Mouse (Mus musculus) forebrain, embryonic 16.5 days (tissue): ENCODE results near the gene Cdc5l. TPM values are rescaled to one million over a fixed set of nuclear protein-coding genes. Genes with fewer than 3 reads are reported as not detected.

Source experiments
- ATAC-seq: fragments of 200-750 bp; cut with Nextera tagmentation; 2 replicates; pipeline ENCODE4 v1.8.0; 2017; ENCODE audit warnings: mild to moderate bottlenecking, moderate library complexity
- H3K27ac ChIP-seq: fragments of 300-500 bp; sonication (generic); 2 replicates; pipeline ENCODE4 v1.5.1; 2014; ENCODE audit warnings: low read length, control low read depth
- H3K27me3 ChIP-seq: fragments of 300-500 bp; sonication (generic); replicated peaks from 2 replicates; pipeline ENCODE4 v1.6.1; 2014; ENCODE audit warnings: low read length; ENCODE audit not compliant: control insufficient read depth, insufficient read depth
- H3K36me3 ChIP-seq: fragments of 300-500 bp; sonication (generic); 2 replicates; pipeline ENCODE4 v1.6.1; 2014; ENCODE audit not compliant: control insufficient read depth, insufficient read depth
- H3K4me1 ChIP-seq: fragments of 300-500 bp; sonication (generic); replicated peaks from 2 replicates; pipeline ENCODE4 v1.6.1; 2014; ENCODE audit warnings: low read length; ENCODE audit not compliant: control insufficient read depth, insufficient read depth
- H3K4me2 ChIP-seq: fragments of 300-500 bp; sonication (generic); 2 replicates; pipeline ENCODE4 v1.6.1; 2014; ENCODE audit warnings: mild to moderate bottlenecking, low read length, control low read depth
- H3K4me3 ChIP-seq: fragments of 300-500 bp; sonication (generic); replicated peaks from 2 replicates; pipeline ENCODE4 v1.5.1; 2014; ENCODE audit warnings: mild to moderate bottlenecking, low read length, control low read depth
- H3K9ac ChIP-seq: fragments of 300-500 bp; sonication (generic); replicated peaks from 2 replicates; pipeline ENCODE4 v1.6.1; 2014; ENCODE audit warnings: low read depth, low read length, control low read depth
- H3K9me3 ChIP-seq: fragments of 300-500 bp; sonication (generic); 2 replicates; pipeline ENCODE4 v1.6.1; 2016; ENCODE audit warnings: low read length; ENCODE audit not compliant: control insufficient read depth
- WGBS: fragments of 180-500 bp; shearing (Covaris S2); extraction: QIAGEN DNeasy Blood & Tissue Kit; methylation state at CpG from one replicate; pipeline ENCODE4 v1.1.7; 2014; 5-methylcytosine and 5-hydroxymethylcytosine counted together
- polyA plus RNA-seq: library from polyadenylated mRNA; unstranded; fragments of >200 nt; fragmentation: Nextera tagmentation; extraction: Ambion mirVana; gene quantifications from 2 replicates; pipeline ENCODE4 v1.2.1, GENCODE M21; 2015

The Cdc5l gene
- polyA plus RNA-seq = 68.3 and 72.6 TPM in 2 replicates

DNA sequence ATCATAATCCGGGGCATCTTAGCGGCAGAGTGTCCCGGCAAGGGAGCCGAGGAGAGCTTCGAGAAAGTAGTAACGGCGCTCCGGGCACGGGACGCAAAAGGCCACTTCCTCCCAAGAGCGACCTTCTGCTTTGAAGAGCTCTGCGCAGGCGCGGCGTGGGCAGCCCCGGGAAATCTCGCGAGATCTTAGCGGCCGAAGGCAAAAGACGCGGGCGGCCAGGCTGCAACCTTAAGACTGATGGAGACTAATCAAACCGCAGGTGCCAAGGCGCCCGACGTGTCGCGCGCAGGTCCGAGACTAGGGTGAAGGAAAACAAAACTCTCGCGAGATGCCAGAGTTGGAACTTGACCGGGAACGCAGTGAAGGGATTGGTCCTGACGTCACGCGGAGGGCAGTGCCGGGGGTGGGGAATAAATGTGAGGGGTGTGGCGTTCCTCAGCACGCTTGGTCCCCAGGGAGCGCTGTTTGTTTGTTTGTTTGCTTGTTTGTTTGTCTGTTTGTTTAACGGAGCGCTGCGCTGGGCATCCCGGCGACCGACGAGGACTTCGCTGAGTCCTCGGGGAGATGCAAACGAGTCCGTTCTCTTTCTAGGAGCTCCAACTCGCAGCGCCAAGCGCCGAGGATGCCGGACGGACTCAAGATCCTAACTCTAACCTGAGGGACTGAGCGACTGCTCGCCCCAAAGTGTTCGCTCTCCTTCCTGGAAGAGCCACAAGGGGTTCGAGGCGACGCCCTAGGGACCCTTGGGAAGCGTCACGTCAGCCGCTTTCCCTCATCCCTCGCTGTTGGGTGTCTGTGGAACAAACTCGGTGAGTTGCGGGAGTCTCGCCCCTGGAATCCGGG is at the start of gene Cdc5l:
Gene Cdc5l (minus strand): TSS at position 319 of the 843 bp plus-strand sequence.
- WGBS = under 1% methylated on average over 73 of the region's 73 CpGs
- peak; percentile 97 for ATAC-seq

GRCm38 (mm10) chr17:45480429-45480828 is 46.9 kb upstream of the Cdc5l start:
- Histone ChIP-seq H3K36me3 (no peaks in the 10 kb centered on the region), H3K4me2 (no peak overlapping the region), H3K4me1 (peaks cover 2% of the 10 kb centered on the region), H3K9me3 (peaks cover 8% of the 10 kb centered on the region), H3K27ac (no peak overlapping the region), H3K27me3 (no peaks in the 10 kb centered on the region), H3K9ac (no peak overlapping the region), H3K4me3 (no peak overlapping the region)
- 32% methylated on average over 2 of the region's 2 CpGs for WGBS
- no peak for ATAC-seq

More for the DNA sequence above, at the start of gene Cdc5l:
- H3K27me3 ChIP-seq = no peaks in the 10 kb centered on the region
- H3K4me2 ChIP-seq = peak within 1 kb of the TSS; percentile 75
- peak within 1 kb of the TSS; percentile 90 for H3K9ac ChIP-seq
- peak within 1 kb of the TSS; percentile 97 for H3K27ac ChIP-seq
- H3K9me3 ChIP-seq = no peaks in the 10 kb centered on the region
- no peaks in the 10 kb centered on the region for H3K36me3 ChIP-seq
- peaks cover 21% of the 10 kb centered on the region for H3K4me1 ChIP-seq
- H3K4me3 ChIP-seq = peak within 1 kb of the TSS; percentile 91

DNA sequence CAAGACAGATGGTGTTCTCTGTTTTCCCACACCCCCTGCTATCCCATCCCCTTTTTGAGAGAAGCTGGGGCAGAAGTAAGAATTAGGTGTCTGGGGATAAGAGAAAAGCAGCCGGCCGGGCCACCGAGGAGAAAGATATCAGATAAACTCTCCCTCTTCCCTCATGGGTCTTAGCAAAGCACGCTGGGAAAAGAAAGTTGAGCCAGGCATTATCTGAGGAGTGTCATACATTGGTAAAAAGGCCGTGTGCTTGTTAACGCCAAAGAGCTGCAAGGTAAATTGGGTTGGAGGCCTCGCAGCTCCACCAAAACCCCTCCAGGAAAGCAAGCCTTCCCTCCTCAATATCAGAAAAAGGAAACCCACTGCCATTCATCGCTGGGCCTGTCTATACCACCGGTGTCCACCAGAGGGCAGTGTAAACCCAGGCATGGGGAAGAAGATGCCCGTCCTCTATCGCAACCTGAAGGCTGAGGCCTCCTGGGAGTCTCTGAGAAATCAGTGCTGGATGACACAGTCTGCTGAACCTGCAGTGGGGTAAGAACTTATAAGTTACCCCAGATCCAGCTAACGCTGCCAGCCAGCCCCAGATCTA is 44.8 kb upstream of the Cdc5l start:
- 14% methylated on average over 12 of the region's 12 CpGs for WGBS
- peaks cover 7% of the 10 kb centered on the region for H3K9me3 ChIP-seq
- peaks cover 12% of the 10 kb centered on the region for H3K4me1 ChIP-seq
- ATAC-seq = peak; percentile 54; the same call in 1 of the 2 replicates
- no peak overlapping the region for H3K9ac ChIP-seq
- no peak overlapping the region for H3K4me2 ChIP-seq
- H3K36me3 ChIP-seq = no peaks in the 10 kb centered on the region
- no peaks in the 10 kb centered on the region for H3K27me3 ChIP-seq
- H3K4me3 ChIP-seq = no peak overlapping the region
- no peak overlapping the region for H3K27ac ChIP-seq

GRCm38 (mm10) chr17:45474669-45475465 is 41.3 kb upstream of the Cdc5l start, which contains the start of gene Spats1:
Gene Spats1, minus strand, starts transcription at chr17:45475415.
- 3% methylated on average over 30 of the region's 30 CpGs for WGBS
- Histone ChIP-seq H3K4me2 (peak within 1 kb of the TSS; percentile 77), H3K27ac (peak within 1 kb of the TSS; percentile 52), H3K9ac (peak within 1 kb of the TSS; percentile 52), H3K4me1 (peaks cover 12% of the 10 kb centered on the region), H3K27me3 (no peaks in the 10 kb centered on the region), H3K4me3 (peak within 1 kb of the TSS; percentile 45), H3K9me3 (no peaks in the 10 kb centered on the region), H3K36me3 (no peaks in the 10 kb centered on the region)
- ATAC-seq = peak; percentile 86

DNA sequence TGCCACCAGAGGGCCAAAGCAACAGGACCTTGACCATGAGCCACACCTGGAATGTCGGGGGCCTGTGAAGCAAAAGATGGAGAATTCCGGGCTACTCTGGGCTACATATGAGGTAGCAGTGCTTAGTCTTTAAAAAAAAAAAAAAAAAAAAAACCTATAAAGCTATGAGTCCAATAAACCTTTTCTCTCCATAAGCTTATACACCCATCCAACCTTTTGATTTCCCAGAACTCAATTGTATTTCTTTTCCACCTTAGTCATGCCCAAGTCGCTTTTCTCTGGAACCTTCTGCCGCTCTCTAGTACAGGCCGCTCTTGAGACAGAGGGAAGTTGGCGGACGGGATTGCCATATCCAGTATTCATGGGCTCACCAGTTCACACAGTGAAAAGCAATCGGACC is 40.6 kb upstream of the Cdc5l start:
- peak overlapping the region; percentile 77 for H3K4me2 ChIP-seq
- no peaks in the 10 kb centered on the region for H3K9me3 ChIP-seq
- H3K4me1 ChIP-seq = peaks cover 12% of the 10 kb centered on the region
- H3K9ac ChIP-seq = peak overlapping the region; percentile 52
- no peak overlapping the region; the same call in 1 of the 2 replicates for H3K27ac ChIP-seq
- 60% methylated on average over 8 of the region's 8 CpGs for WGBS
- peak; percentile 17 for ATAC-seq
- H3K4me3 ChIP-seq = peak overlapping the region; percentile 45
- H3K27me3 ChIP-seq = no peaks in the 10 kb centered on the region
- H3K36me3 ChIP-seq = no peaks in the 10 kb centered on the region

GRCm38 (mm10) chr17:45473667-45474066 is 40.1 kb upstream of the Cdc5l start:
- H3K36me3 ChIP-seq = no peaks in the 10 kb centered on the region
- no peak for ATAC-seq
- peaks cover 12% of the 10 kb centered on the region for H3K4me1 ChIP-seq
- H3K4me2 ChIP-seq = no peak overlapping the region
- H3K4me3 ChIP-seq = no peak overlapping the region
- H3K27ac ChIP-seq = no peak overlapping the region
- 80% methylated on average over 6 of the region's 6 CpGs for WGBS
- H3K27me3 ChIP-seq = no peaks in the 10 kb centered on the region
- no peak overlapping the region for H3K9ac ChIP-seq
- no peaks in the 10 kb centered on the region for H3K9me3 ChIP-seq

DNA sequence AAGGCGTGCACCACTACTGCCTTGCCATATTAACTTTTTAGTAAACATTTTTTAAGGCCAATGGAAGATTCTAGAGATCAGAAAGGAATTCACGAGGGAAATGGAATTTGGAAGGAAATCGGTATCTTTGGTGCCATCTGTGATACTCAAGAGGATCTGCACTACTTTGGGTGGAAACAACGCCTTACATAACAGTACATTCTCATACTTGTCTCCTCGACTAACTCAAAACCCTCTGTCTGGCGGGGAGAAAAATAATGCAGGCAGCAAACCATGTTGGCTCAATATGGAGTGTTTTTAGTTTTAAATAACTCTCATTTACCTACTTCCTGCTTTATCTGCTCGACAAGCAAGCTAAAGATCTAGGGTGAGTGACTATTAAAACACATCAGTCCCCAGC is 37.2 kb upstream of the Cdc5l start:
- H3K4me1 ChIP-seq = peaks cover 10% of the 10 kb centered on the region
- WGBS = 92% methylated on average over 7 of the region's 7 CpGs
- no peak overlapping the region for H3K9ac ChIP-seq
- H3K27ac ChIP-seq = no peak overlapping the region
- no peak overlapping the region for H3K4me2 ChIP-seq
- H3K36me3 ChIP-seq = no peaks in the 10 kb centered on the region
- H3K9me3 ChIP-seq = peaks cover 2% of the 10 kb centered on the region; the same call in 1 of the 2 replicates
- H3K27me3 ChIP-seq = no peaks in the 10 kb centered on the region
- no peak for ATAC-seq
- H3K4me3 ChIP-seq = no peak overlapping the region

GRCm38 (mm10) chr17:45468302-45468701 is 34.8 kb upstream of the Cdc5l start:
- H3K4me2 ChIP-seq = no peak overlapping the region
- H3K4me3 ChIP-seq = no peak overlapping the region
- WGBS = 81% methylated on average over 5 of the region's 5 CpGs
- peaks cover 2% of the 10 kb centered on the region; the same call in 1 of the 2 replicates for H3K9me3 ChIP-seq
- no peak for ATAC-seq
- H3K27ac ChIP-seq = no peak overlapping the region
- no peaks in the 10 kb centered on the region for H3K36me3 ChIP-seq
- H3K27me3 ChIP-seq = no peaks in the 10 kb centered on the region
- no peak overlapping the region for H3K9ac ChIP-seq
- H3K4me1 ChIP-seq = no peaks in the 10 kb centered on the region

- Histone ChIP-seq H3K36me3 (no peaks in the 10 kb centered on the region), H3K27me3 (no peaks in the 10 kb centered on the region), H3K9me3 (peaks cover 2% of the 10 kb centered on the region; the same call in 1 of the 2 replicates), H3K4me3 (no peak overlapping the region), H3K4me2 (no peak overlapping the region), H3K4me1 (no peaks in the 10 kb centered on the region), H3K9ac (no peak overlapping the region), H3K27ac (no peak overlapping the region)
- no peak for ATAC-seq
- 66% methylated on average over 2 of the region's 2 CpGs for WGBS
These were observed 33.2 kb upstream of the Cdc5l start for GRCm38 (mm10) chr17:45466701-45467100.
